Mouse (Mus musculus): ENCODE data around the gene Rgs6. TPM values are rescaled to one million over a fixed set of nuclear protein-coding genes. Genes with fewer than 3 reads are reported as not detected.

The Rgs6 gene
- polyA plus RNA-seq, 1 experiment from 2014 or later: 1.8 TPM

GRCm38 (mm10) chr12:82920146-82920545 lies 332.1 kb downstream of the Rgs6 start:
- Histone ChIP-seq H3K4me1 (no peaks in the 10 kb centered on the region), H3K27me3 (no peaks in the 10 kb centered on the region), H3K27ac (no peak overlapping the region), H3K36me3 (replicated peaks) (no peaks in the 10 kb centered on the region), H3K9ac (no peak overlapping the region), H3K4me3 (replicated peaks) (no peak overlapping the region), H3K4me2 (no peak overlapping the region), H3K9me3 (no peaks in the 10 kb centered on the region)
- 55% methylated on average over 2 of the region's 2 CpGs for WGBS
- ATAC-seq (ENCODE audit: low FRiP score): no peak

GRCm38 (mm10) chr12:82921287-82922015 lies 333.4 kb downstream of the Rgs6 start:
- Histone ChIP-seq H3K9me3 (no peaks in the 10 kb centered on the region), H3K4me3 (replicated peaks) (no peak overlapping the region), H3K27ac (no peak overlapping the region), H3K36me3 (replicated peaks) (no peaks in the 10 kb centered on the region), H3K4me2 (no peak overlapping the region), H3K27me3 (no peaks in the 10 kb centered on the region), H3K4me1 (no peaks in the 10 kb centered on the region), H3K9ac (no peak overlapping the region)
- no peak for ATAC-seq (ENCODE audit: low FRiP score)
- WGBS: 94% methylated on average over 20 of the region's 20 CpGs

DNA sequence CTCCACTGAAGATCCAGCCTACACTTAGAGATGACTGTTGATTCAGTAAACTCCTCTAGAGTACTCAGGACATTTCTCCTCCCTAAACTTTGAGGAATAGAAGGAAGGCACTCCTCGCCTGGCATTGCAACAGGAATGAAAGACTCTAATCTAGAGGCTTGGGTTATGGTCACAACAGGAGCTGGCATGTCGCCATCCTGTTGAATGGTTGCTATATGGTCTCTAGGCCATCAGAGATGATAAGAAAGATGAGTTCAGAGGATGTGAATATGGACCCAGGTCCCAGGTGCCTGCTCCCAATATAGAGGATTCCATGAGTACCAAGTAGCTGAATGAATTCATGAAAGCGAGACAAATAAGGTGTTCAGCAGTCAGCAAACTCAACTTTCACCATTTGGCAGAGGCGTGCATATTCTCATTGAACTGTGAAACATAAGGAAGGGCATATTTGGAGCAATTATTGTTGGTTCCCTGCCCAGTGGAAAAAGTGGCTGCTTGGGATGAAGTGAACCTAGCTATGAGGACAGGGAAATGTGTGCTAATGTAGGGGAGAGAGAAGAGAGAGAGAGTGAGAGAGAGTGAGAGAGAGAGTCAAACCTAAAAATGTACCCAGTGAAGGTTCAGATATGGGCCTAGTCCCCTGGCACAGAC lies 334.9 kb downstream of the Rgs6 start:
- H3K36me3 ChIP-seq (replicated peaks): no peaks in the 10 kb centered on the region
- H3K4me1 ChIP-seq: no peaks in the 10 kb centered on the region
- H3K4me3 ChIP-seq (replicated peaks): no peak overlapping the region
- H3K27me3 ChIP-seq: no peaks in the 10 kb centered on the region
- ATAC-seq (ENCODE audit: low FRiP score): no peak
- H3K9ac ChIP-seq: no peak overlapping the region
- WGBS: 85% methylated on average over 4 of the region's 4 CpGs
- H3K4me2 ChIP-seq: no peak overlapping the region
- H3K27ac ChIP-seq: no peak overlapping the region
- H3K9me3 ChIP-seq: no peaks in the 10 kb centered on the region

- no peaks in the 10 kb centered on the region for H3K9me3 ChIP-seq
- ATAC-seq (ENCODE audit: low FRiP score): no peak
- no peaks in the 10 kb centered on the region for H3K4me1 ChIP-seq
- H3K4me3 ChIP-seq (replicated peaks): no peak overlapping the region
- 89% methylated on average over 14 of the region's 14 CpGs for whole genome bisulfite sequencing
- no peaks in the 10 kb centered on the region for H3K36me3 ChIP-seq (replicated peaks)
- no peaks in the 10 kb centered on the region for H3K27me3 ChIP-seq
- H3K27ac ChIP-seq: no peak overlapping the region
- no peak overlapping the region for H3K4me2 ChIP-seq
- H3K9ac ChIP-seq: no peak overlapping the region
Measured at GRCm38 (mm10) chr12:82932706-82933461, 344.8 kb downstream of the Rgs6 start.

GRCm38 (mm10) chr12:82935121-82935762 lies 347.1 kb downstream of the Rgs6 start:
- WGBS: 90% methylated on average over 6 of the region's 6 CpGs
- Histone ChIP-seq H3K4me2 (no peak overlapping the region), H3K4me3 (replicated peaks) (no peak overlapping the region), H3K27ac (no peak overlapping the region), H3K9ac (no peak overlapping the region), H3K27me3 (no peaks in the 10 kb centered on the region), H3K36me3 (replicated peaks) (no peaks in the 10 kb centered on the region), H3K4me1 (no peaks in the 10 kb centered on the region), H3K9me3 (no peaks in the 10 kb centered on the region)
- ATAC-seq (ENCODE audit: low FRiP score): no peak

DNA sequence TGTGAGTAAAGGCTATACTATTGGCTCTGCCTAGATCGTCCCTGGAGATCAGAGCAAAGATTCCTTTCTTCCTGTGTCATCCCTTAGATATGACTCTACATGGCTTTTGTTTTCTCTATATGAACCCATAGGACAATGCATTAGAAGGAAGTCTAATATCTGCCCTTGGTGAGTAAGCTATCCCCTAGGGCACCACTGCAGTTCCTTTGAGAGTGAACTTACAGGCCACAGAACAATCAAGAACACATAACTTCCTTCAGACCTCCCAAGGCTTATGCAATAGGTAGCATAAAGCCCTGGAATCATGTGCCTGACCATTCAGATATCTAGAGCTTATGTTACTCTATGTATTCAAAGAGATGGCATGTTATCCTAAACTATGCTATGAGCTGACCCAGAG lies 347.7 kb downstream of the Rgs6 start:
- Histone ChIP-seq H3K4me1 (no peaks in the 10 kb centered on the region), H3K36me3 (replicated peaks) (no peaks in the 10 kb centered on the region), H3K27ac (no peak overlapping the region), H3K27me3 (no peaks in the 10 kb centered on the region), H3K4me3 (replicated peaks) (no peak overlapping the region), H3K9me3 (no peaks in the 10 kb centered on the region), H3K4me2 (no peak overlapping the region), H3K9ac (no peak overlapping the region)
- WGBS: 74% methylated on average over 1 of the region's 1 CpGs
- no peak for ATAC-seq (ENCODE audit: low FRiP score)

DNA sequence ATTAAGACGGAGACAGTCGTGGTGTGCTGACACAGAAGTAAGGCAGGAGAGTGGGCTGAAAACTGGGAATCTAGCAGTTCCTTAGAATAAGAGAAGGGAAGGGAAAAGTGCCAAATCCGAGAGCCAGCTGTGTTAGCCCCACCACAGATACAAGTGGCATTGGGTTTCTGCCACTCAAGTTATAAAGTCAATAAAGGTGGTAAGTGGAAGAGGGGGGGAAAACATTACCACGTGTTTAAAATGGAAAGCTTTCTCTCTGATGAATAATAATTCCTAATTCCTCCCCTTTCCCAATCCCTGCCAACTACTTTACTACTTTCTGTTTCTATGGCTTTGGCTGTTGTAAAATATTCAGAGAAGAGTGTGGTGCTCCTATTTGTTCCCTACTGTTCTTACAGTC lies 352.4 kb downstream of the Rgs6 start:
- Histone ChIP-seq H3K27ac (no peak overlapping the region), H3K9ac (no peak overlapping the region), H3K4me3 (replicated peaks) (no peak overlapping the region), H3K4me2 (no peak overlapping the region), H3K9me3 (no peaks in the 10 kb centered on the region), H3K4me1 (no peaks in the 10 kb centered on the region), H3K36me3 (replicated peaks) (no peaks in the 10 kb centered on the region), H3K27me3 (no peaks in the 10 kb centered on the region)
- ATAC-seq (ENCODE audit: low FRiP score): no peak
- 75% methylated on average over 4 of the region's 4 CpGs for WGBS

DNA sequence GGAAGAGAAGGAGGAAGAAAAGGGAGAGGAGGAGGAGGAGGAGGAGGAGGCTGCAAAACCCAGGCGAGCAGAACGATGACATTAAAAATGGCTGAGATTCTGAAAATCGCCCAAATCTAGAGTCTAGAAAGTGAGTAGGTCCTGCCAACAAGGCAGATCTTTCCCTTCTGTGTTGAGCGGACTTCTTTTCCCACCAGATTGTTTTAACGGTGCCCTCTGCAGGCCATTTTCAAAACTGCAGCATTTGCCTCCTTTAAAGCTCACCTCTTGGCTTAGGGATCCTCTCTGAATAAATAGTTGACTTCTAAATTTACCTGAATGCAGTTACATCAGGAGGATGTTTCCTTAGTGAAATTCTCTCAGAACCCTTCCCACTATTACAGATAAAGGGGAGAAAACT lies 358.4 kb downstream of the Rgs6 start:
- H3K4me1 ChIP-seq: no peaks in the 10 kb centered on the region

DNA sequence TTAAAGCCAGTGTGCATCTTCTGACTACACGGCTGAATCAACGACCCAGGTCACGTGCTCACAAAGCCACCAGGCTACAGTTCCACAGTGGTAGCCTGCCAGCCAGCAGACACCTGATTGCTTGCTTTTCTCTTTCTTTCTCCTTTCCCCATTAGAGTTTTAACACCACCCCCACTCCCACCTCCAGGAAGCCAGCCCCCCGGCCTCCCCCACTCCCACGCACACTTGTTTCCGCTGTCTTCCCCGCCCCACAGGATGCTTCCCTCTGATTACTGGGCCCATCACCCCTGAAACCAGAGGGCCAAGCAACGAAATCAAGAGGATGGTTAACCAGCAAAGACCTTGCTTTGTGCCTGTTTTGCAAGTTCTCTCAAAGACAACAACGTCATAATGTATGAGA lies 373.0 kb downstream of the Rgs6 start:
- 79% methylated on average over 9 of the region's 9 CpGs for WGBS
- Histone ChIP-seq H3K9ac (no peak overlapping the region), H3K27me3 (no peaks in the 10 kb centered on the region), H3K4me1 (no peaks in the 10 kb centered on the region), H3K4me2 (no peak overlapping the region), H3K9me3 (no peaks in the 10 kb centered on the region), H3K27ac (no peak overlapping the region), H3K36me3 (replicated peaks) (no peaks in the 10 kb centered on the region), H3K4me3 (replicated peaks) (no peak overlapping the region)
- ATAC-seq (ENCODE audit: low FRiP score): no peak

More for the DNA sequence above, 358.4 kb downstream of the Rgs6 start:
- Histone ChIP-seq H3K27ac (no peak overlapping the region), H3K4me2 (no peak overlapping the region), H3K9ac (no peak overlapping the region), H3K27me3 (no peaks in the 10 kb centered on the region), H3K36me3 (replicated peaks) (no peaks in the 10 kb centered on the region), H3K4me3 (replicated peaks) (no peak overlapping the region), H3K9me3 (no peaks in the 10 kb centered on the region)
- ATAC-seq (ENCODE audit: low FRiP score): no peak
- WGBS: 25% methylated on average over 5 of the region's 5 CpGs

DNA sequence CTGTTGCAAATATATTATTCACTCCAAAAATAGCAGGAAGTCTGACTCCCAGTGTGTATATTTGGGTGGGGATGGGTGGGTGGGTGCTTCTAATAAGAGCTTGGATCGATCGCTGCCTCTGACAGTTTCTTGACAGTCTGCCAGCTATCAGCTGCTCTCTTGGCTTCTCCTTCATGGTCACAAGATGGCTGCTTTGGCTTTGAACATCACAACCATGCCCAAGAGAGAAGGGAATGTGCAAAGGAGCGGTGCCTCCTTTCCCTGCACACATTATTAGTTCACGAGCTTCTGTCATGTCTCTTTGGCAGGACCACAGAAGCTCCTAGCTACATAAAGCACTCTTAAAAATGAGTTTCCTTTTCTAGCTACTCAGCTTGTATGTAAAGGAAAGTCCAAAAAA lies 373.8 kb downstream of the Rgs6 start:
- no peaks in the 10 kb centered on the region for H3K36me3 ChIP-seq (replicated peaks)
- H3K4me2 ChIP-seq: no peak overlapping the region
- no peak overlapping the region for H3K27ac ChIP-seq
- no peak overlapping the region for H3K4me3 ChIP-seq (replicated peaks)
- H3K9ac ChIP-seq: no peak overlapping the region
- H3K27me3 ChIP-seq: no peaks in the 10 kb centered on the region
- ATAC-seq (ENCODE audit: low FRiP score): no peak
- H3K9me3 ChIP-seq: no peaks in the 10 kb centered on the region
- no peaks in the 10 kb centered on the region for H3K4me1 ChIP-seq
- 94% methylated on average over 4 of the region's 4 CpGs for WGBS

DNA sequence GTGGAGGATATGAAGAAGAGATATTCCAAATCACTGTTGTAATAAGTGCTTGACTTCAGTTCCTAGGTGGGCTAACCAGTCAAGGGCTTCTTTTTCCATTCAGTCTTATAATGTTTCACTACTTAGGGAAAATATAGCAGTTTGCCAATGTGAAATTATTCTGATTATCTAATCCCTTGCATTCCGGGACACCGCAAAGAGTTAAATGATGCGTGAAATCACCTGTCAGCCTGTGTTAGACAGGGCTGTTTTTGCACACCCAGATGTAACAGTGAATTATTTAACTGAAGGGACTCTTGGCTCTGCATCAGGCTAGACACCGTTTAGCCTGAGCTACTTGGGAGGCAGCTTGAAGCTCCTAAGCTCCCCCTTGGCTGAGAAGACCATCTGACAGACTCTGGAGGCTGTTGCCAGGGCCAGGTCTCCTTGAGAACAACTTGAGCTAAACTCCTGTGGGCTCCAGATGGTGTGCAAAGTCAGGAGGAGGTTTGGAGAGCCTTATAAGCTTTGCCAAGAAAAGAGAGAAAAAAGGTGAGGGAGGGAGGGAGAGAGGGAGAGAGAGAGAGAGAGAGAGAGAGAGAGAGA lies 382.5 kb downstream of the Rgs6 start:
- no peak overlapping the region for H3K4me2 ChIP-seq
- 55% methylated on average over 4 of the region's 4 CpGs for WGBS
- no peak overlapping the region for H3K9ac ChIP-seq
- H3K27me3 ChIP-seq: no peaks in the 10 kb centered on the region
- H3K27ac ChIP-seq: no peak overlapping the region
- peaks cover 7% of the 10 kb centered on the region; the same call in 1 of the 2 replicates for H3K4me1 ChIP-seq
- no peaks in the 10 kb centered on the region for H3K9me3 ChIP-seq
- ATAC-seq (ENCODE audit: low FRiP score): no peak
- no peak overlapping the region for H3K4me3 ChIP-seq (replicated peaks)
- H3K36me3 ChIP-seq (replicated peaks): no peaks in the 10 kb centered on the region

GRCm38 (mm10) chr12:82971176-82971575 lies 383.1 kb downstream of the Rgs6 start:
- no peak for ATAC-seq (ENCODE audit: low FRiP score)
- H3K36me3 ChIP-seq (replicated peaks): no peaks in the 10 kb centered on the region
- H3K27ac ChIP-seq: no peak overlapping the region
- no peak overlapping the region for H3K9ac ChIP-seq
- peaks cover 7% of the 10 kb centered on the region; the same call in 1 of the 2 replicates for H3K4me1 ChIP-seq
- no peak overlapping the region for H3K4me3 ChIP-seq (replicated peaks)
- WGBS: 100% methylated on average over 1 of the region's 1 CpGs
- no peaks in the 10 kb centered on the region for H3K27me3 ChIP-seq
- H3K9me3 ChIP-seq: no peaks in the 10 kb centered on the region
- no peak overlapping the region for H3K4me2 ChIP-seq

All from forebrain, embryonic 12.5 days (tissue).